Mouse (Mus musculus): ENCODE measurements around the gene Hnrnpl.
"Not testable (repeated sequence)": the region's sequence is repeated elsewhere in the genome, so short reads cannot be mapped to it uniquely, and the experiment has no call there.

Hnrnpl gene

DNA sequence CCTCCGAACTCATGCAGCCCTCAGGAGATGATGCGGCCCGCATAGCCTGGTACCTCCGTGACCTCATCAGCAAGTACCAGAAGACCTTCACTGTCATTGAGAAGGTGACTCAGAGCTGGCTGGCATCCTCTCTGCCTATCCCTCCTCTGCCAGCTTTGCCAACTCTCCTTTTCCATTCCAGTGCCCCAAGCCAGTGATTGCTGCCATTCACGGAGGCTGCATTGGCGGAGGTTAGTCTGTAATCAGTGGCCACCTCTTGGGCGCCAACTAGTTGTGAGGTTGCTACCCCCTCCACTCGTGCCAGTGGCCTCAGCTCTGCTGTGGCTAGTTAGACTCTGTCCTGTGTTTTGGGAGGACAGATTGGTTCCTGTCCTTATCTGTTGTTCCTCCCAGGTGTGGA lies 21.5 kb downstream of the Hnrnpl start:
- no peak for DNase-seq (ENCODE audit: low read depth, low spot score)

DNA sequence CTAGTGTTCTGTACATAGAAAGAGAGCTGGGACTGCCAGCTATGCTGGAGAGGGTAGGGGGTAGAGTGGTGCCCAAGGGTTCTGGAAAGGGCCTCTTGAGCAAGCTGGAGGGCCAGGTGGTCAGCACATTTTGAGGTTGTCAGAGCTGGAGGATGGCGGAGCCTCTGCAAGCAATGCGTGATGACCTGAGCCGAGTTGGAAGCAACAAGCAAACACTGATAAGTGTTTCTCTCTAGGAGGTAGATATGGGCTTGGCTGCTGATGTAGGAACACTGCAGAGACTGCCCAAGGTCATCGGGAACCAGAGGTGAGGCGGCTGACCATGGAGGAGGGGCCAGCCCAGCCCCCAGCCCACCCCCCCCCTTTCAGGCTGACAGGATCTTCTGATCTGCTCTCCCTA lies 22.6 kb downstream of the Hnrnpl start:
- no peak for DNase-seq (ENCODE audit: low read depth, low spot score)

- DNase-seq (ENCODE audit: low read depth, low spot score): no peak
These were observed 23.2 kb downstream of the Hnrnpl start for GRCm38 (mm10) chr7:28831411-28832125.

DNA sequence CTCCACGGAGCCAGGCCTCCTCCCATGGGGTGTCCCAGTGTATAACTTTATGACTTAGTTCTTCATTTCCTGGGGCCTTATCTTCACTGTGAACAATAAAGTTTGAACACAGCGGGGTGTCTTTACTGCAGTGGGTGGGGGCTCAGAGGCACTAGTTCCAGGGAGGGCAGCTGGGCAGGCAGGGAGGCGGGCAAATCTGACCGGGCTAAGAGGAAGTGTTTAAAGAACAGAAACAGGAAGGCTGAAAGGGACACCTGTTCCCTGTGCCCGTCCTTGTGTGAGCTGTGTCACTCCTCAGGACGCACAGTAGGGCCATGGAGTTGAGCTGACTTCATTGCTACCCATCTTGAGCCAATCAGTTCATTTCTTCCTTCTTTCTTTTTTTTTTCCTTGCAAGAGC lies 23.8 kb downstream of the Hnrnpl start:
- no peak for DNase-seq (ENCODE audit: low read depth, low spot score)

- no peak for DNase-seq (ENCODE audit: low read depth, low spot score)
These were observed 25.5 kb downstream of the Hnrnpl start, which contains the start of gene Lgals4 for GRCm38 (mm10) chr7:28833723-28834347. Gene Lgals4 (plus strand): TSS chr7:28833854.

DNA sequence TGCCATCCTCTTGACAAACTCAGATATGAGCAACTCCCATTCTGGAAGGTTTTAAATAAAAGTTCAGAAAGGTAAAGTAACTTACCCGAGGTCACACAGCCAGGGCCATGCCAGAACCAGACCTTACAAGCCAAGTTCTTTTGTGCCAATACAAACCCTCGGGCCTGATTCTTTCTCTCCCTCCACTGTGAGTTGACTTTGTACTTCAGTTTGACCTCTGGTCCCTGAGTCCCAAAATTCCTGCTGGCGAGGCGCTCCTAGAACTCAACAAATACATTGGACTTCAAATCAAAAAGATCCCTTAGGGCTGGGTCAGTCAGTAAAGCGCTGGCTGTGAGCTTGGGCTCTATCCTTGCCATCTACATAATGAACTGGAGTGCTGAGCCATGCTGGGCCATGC lies 28.6 kb downstream of the Hnrnpl start:
- DNase-seq (ENCODE audit: low read depth, low spot score): no peak

GRCm38 (mm10) chr7:28838331-28838730 lies 30.0 kb downstream of the Hnrnpl start:
- DNase-seq (ENCODE audit: low read depth, low spot score): no peak

- no peak for DNase-seq (ENCODE audit: low read depth, low spot score)
These were observed 38.9 kb downstream of the Hnrnpl start for GRCm38 (mm10) chr7:28847273-28847672.

DNA sequence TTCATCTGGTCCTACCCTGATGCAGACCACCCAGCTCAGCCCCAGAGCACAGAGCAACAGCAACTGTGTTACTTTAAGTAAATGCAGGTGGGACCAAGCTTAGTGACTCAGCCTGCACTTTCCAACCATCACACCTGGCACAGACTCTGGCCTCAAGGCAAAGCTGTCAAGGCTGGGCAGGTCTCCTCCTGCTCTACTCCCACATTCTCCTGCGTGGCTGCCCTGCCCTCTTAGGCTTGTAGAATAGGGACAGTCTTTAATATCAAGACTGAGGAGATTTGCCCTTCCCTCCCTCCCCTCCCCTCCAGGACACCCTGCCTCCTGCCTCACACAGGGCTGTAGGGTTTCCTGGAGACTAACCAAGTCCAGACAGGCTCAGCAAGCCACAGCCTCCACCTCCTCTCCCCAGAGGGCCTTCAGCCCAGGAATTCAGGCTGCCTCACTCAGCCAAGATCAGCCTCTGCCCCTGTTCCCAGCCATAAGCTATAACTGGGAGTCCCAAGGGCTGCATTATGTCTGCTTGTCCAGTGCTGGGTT lies 41.4 kb downstream of the Hnrnpl start:
- no peak for DNase-seq (ENCODE audit: low read depth, low spot score)

- no peak for DNase-seq (ENCODE audit: low read depth, low spot score)
These were observed 42.3 kb downstream of the Hnrnpl start for GRCm38 (mm10) chr7:28850642-28851041.

GRCm38 (mm10) chr7:28859953-28860352 lies 51.6 kb downstream of the Hnrnpl start:
- DNase-seq (ENCODE audit: low read depth, low spot score): no peak

- DNase-seq (ENCODE audit: low read depth, low spot score): no peak
These were observed 52.6 kb downstream of the Hnrnpl start for GRCm38 (mm10) chr7:28860898-28861297.

DNA sequence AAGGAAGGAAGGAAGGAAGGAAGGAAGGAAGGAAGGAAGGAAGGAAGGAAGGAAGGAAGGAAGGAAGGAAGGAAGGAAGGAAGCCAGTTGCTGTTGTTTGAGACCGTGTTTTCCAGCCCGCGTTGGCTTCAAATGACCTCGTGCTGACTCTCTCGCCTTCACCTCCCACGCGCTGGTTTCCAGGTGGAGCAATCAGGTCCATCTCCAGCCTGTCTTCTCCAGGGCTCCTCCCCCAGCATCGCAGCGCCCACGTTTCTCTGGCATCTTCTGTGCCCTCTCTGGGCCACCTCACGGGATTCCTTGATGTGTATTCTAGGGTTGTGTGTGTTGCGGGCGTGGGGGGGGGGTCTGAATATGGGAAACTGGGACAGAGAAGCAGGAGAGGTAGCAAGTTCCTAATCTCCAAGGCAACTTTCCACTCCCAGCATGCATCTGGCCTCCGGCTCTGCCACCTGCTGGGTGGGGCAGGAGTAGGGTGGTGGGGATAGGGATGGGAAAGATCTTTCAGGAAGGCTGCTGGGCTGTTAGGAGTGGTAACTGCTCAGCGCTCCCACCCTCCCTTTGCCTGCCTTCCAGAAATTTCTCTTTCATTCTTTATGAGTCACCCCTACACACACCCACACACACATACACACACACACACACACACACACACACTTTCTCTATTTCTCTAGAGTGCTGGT lies 54.6 kb downstream of the Hnrnpl start:
- no peak for DNase-seq (ENCODE audit: low read depth, low spot score)

DNA sequence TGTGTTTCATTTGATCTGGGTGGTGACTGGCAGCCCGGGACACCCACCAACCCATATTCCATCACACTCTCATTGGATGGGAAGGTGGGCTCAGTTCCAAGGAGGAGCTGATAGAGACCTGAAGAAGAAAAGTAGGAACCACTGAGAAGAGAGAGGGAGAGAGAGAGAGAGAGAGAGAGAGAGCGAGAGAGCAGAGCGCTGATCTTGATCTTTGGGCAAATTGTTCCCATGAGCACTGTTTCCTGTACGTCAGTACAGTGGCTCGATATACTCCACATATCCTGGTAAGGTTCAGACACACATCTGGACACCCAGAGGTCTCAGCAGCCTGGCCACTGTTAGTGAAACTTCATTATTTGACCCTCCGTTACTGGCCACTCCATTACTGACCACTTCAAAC lies 55.2 kb downstream of the Hnrnpl start, which contains the start of gene Lgals7:
Gene Lgals7, plus strand, starts transcription at position 314 of the 400 bp plus-strand sequence.
- DNase-seq (ENCODE audit: low read depth, low spot score): no peak

DNA sequence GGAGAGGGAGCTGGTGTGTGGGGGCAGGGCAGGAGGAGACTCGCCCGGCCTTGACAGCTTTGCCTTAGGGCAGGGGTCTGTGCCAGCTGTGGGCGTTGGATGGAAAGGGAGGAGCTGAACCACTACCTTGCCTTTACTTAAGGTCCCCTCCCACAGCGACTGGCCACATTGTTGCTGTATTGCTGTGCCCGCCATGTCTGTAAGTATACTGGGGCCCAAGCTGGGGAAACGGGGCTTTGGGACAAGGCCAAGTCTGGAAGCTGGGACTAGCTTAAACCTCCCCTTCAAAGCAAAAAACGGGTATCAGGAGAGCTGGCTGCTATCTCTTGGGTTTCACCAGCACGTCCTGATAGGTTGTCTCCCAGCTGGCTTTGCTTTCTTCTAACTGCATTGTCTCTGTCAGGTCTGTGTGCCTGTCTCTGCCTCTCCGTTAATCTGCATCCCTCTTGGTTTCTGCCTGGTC lies 56.0 kb downstream of the Hnrnpl start:
- DNase-seq (ENCODE audit: low read depth, low spot score): no peak

- DNase-seq (ENCODE audit: low read depth, low spot score): peak; percentile 65
These were observed 57.4 kb downstream of the Hnrnpl start for GRCm38 (mm10) chr7:28865481-28866300.

DNA sequence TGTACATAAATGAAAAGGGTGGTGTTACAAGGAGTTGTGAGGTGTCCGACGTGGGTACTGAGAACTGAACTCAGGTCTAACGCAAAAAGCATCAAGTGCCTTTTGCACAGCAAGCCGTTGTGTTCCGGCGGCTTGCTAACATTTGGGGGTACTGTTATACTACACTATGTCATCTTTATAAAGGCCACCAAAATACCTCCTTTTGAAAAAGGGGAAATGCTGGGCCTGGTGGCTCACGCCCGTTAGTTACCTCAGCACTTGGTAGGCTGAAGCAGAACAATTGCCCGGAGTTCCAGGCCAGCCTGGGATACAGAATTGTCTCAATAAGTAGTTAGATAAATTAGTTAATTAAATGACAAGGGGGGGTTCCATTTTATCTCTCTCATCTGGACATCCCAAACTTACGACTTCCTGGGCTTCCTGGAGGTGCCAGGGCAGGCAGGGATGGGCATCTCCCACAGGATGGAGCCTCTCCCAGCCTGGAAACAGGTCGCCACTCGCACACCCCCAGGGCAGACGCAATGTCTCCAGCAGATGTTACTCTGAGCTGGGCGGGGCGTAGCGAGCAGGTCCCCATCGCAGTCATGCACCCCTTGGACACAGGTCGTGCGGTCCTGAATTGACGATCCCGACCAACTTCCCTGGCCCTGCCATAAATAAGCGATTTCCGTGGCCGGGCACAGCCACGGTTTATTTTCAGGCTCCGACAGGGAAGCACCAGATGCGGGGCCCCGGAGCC lies 58.6 kb downstream of the Hnrnpl start:
- no peak for DNase-seq (ENCODE audit: low read depth, low spot score)

DNA sequence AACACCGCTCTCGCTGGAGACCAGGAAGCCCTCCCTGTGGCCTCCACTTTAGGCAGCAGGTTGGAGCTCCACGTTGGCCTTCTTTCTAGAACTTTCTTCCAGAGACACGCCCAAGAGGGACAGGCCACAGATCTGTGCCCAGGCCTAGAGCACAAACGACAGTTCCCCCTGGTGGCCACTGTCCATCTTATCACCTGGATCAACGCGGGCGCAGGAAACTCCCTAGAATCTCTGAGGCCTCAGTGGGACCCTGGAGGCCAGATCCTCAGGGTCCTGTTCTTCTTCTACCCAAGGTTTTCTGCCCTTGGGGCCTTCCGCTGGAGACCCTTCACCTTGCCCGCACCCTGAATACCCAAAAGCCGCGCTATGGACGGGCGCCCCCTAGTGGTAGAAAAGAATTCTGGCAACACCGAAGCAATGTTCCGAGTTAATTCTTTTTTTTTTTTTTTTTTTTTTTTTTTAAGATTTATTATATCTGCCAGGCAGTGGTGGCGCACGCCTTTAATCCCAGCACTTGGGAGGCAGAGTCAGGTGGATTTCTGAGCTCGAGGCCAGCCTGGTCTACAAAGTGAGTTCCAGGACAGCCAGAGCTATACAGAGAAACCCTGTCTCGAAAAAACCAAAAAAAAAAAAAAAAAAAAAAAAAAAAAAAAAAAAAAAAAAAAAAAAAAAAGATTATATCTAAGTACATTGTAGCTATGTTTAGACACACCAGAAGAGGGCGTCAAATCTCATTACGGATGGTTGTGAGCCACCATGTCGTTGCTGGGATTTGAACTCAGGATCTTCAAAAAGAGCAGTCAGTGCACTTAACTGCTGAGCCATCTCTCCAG lies 59.4 kb downstream of the Hnrnpl start:
- not testable (repeated sequence) for DNase-seq (ENCODE audit: low read depth, low spot score)

- no peak for DNase-seq (ENCODE audit: low read depth, low spot score)
These were observed 62.7 kb downstream of the Hnrnpl start for GRCm38 (mm10) chr7:28870901-28871664.

Data from WW6 (cell line).